Mouse (Mus musculus) cerebellum, adult (tissue): ENCODE measurements around the gene Olfr243.
"Not testable (repeated sequence)": the region's sequence is repeated elsewhere in the genome, so short reads cannot be mapped to it uniquely, and the experiment has no call there.

Experiments
- ATAC-seq: cut with Nextera tagmentation; 2 replicates; pipeline ENCODE4 v1.9.2; 2017; ENCODE audit warnings: mild to moderate bottlenecking, moderate library complexity, mixed read lengths; ENCODE audit not compliant: insufficient number of reproducible peaks, low FRiP score, low TSS enrichment

Gene Olfr243

GRCm38 (mm10) chr7:103714371-103714770, at the start of gene Olfr243:
Olfr243 (plus strand) TSS chr7:103714671.
- ATAC-seq: no peak

- ATAC-seq: no peak
These were observed 43.4 kb upstream of the Olfr243 start, which contains the start of gene Olfr624 for GRCm38 (mm10) chr7:103671091-103671490. Olfr624 (minus strand) TSS chr7:103671191.

GRCm38 (mm10) chr7:103682420-103682819, 32.1 kb upstream of the Olfr243 start, which contains the start of gene Olfr625-ps1:
Olfr625-ps1 (plus strand) TSS chr7:103682720.
- no peak for ATAC-seq

- ATAC-seq: no peak
These were observed 15.0 kb upstream of the Olfr243 start for GRCm38 (mm10) chr7:103699469-103699868.

- no peak for ATAC-seq
These were observed 2.4 kb upstream of the Olfr243 start for GRCm38 (mm10) chr7:103712024-103712423.

- not testable (repeated sequence) for ATAC-seq
These were observed 1.9 kb downstream of the Olfr243 start for GRCm38 (mm10) chr7:103716398-103716797.

GRCm38 (mm10) chr7:103730074-103730473, 15.6 kb downstream of the Olfr243 start, which contains the start of gene Olfr628:
Olfr628 (plus strand) TSS chr7:103730374.
- no peak for ATAC-seq

- no peak for ATAC-seq
These were observed 30.4 kb downstream of the Olfr243 start, which contains the start of gene Olfr629 for GRCm38 (mm10) chr7:103744843-103745242. Olfr629 (minus strand) TSS chr7:103744943.

GRCm38 (mm10) chr7:103757233-103757632, 42.8 kb downstream of the Olfr243 start, which contains the start of gene Olfr630:
Olfr630 (minus strand) TSS chr7:103757333.
- no peak for ATAC-seq

GRCm38 (mm10) chr7:103762212-103762611, 47.7 kb downstream of the Olfr243 start:
- ATAC-seq: not testable (repeated sequence)

- not testable (repeated sequence) for ATAC-seq
These were observed 53.2 kb downstream of the Olfr243 start for GRCm38 (mm10) chr7:103767687-103768086.
